In genomic region chr19:34745012-34745411, GRCm38 (mm10) we compare ENCODE assay signal across 18 mouse cellular contexts. TPM values are rescaled to one million over a fixed set of nuclear protein-coding genes. Genes with fewer than 3 reads are reported as not detected.
A peak's percentile ranks its signal among the peaks of the same experiment; 100 is the strongest.
DNase-seq lines count a peak whose midpoint lies in the region; ATAC-seq and TF ChIP-seq lines count a peak whose summit lies in the region.
"Had no signal": no experiment of that assay in that cellular context is flagged by ENCODE, and none has a peak within 500 bp of the region (broad histone marks: within the 10 kb centered on the region; RNA-seq: fewer than 3 reads in every experiment).

No protein-coding gene starts in this region.

- DNase-seq in heart, embryonic 10.5 days (ENCODE audit: low spot score), result no peak
- no peak for DNase-seq in heart, postnatal 36 days
- peak; percentile 65 for DNase-seq in kidney, adult 2 months
- no peak for DNase-seq in kidney, postnatal 25 days
- DNase-seq in lung, postnatal 14 days, result no peak
- no peak for DNase-seq in right cerebral cortex, postnatal 4 days
- DNase-seq: adrenal gland, adult 2 months; cerebellum, adult 11 months; cerebellum, postnatal 25 days; gastrocnemius, postnatal 36 days; layer of hippocampus, postnatal 36 days; lung, adult 2 months; thymus, postnatal 36 days had no signal

- peak overlapping the region; percentile 90 for H3K4me2 ChIP-seq in lung, embryonic 15.5 days
- H3K4me2 ChIP-seq: hindbrain, embryonic 12.5 days had no signal

- peak overlapping the region; percentile 81; the same call in 1 of the 2 replicates for H3K4me3 ChIP-seq in heart, embryonic 10.5 days
- H3K4me3 ChIP-seq in kidney, adult 2 months (ENCODE audit: insufficient read depth, low read depth, low read length), result peak overlapping the region; percentile 61
- peak overlapping the region; percentile 63 for H3K4me3 ChIP-seq in lung, embryonic 15.5 days
- H3K4me3 ChIP-seq: hindbrain, embryonic 12.5 days had no signal

- TF ChIP-seq CTCF in kidney, adult 2 months (conservative IDR thresholded peaks at IDR 0.05; ENCODE audit: insufficient read depth, insufficient read length, low read depth, low read length), result no peak

- H3K9me3 ChIP-seq in heart, embryonic 10.5 days, result no peaks in the 10 kb centered on the region
- H3K9me3 ChIP-seq in lung, embryonic 15.5 days, result no peaks in the 10 kb centered on the region
- H3K9me3 ChIP-seq: hindbrain, embryonic 12.5 days had no signal

- TF ChIP-seq POLR2A in kidney, adult 2 months (IDR thresholded peaks at IDR 0.05; ENCODE audit: low read depth, low read length), result no peak

- no peaks in the 10 kb centered on the region for H3K36me3 ChIP-seq in heart, embryonic 10.5 days
- H3K36me3 ChIP-seq in kidney, adult 2 months (ENCODE audit: control insufficient read depth, insufficient read depth, low read length), result no peaks in the 10 kb centered on the region
- H3K36me3 ChIP-seq in lung, embryonic 15.5 days, result no peaks in the 10 kb centered on the region
- H3K36me3 ChIP-seq: hindbrain, embryonic 12.5 days had no signal

- H3K4me1 ChIP-seq in heart, embryonic 10.5 days, result peaks cover 14% of the 10 kb centered on the region
- peaks cover 6% of the 10 kb centered on the region; the same call in 1 of the 2 replicates for H3K4me1 ChIP-seq in kidney, adult 2 months (ENCODE audit: control insufficient read depth, insufficient read depth, low read length)
- no peaks in the 10 kb centered on the region for H3K4me1 ChIP-seq in lung, embryonic 15.5 days

- peak overlapping the region; percentile 13; the same call in 1 of the 2 replicates for H3K9ac ChIP-seq in lung, embryonic 15.5 days
- H3K9ac ChIP-seq: hindbrain, embryonic 12.5 days had no signal

- intact Hi-C loops in heart, postnatal 36 days (cut with DNase I), result no loop called here

- WGBS in heart, embryonic 10.5 days, result 84% methylated on average over 8 of the region's 8 CpGs
- 40% methylated on average over 8 of the region's 8 CpGs for WGBS in kidney, adult 2 months
- WGBS in lung, embryonic 15.5 days, result 51% methylated on average over 8 of the region's 8 CpGs

- no peaks in the 10 kb centered on the region for H3K27me3 ChIP-seq in heart, embryonic 10.5 days (ENCODE audit: insufficient read depth, poor library complexity, severe bottlenecking)
- H3K27me3 ChIP-seq in kidney, adult 2 months (replicated peaks; ENCODE audit: control insufficient read depth, insufficient read depth, low read length), result no peaks in the 10 kb centered on the region
- H3K27me3 ChIP-seq in lung, embryonic 15.5 days, result peaks cover 4% of the 10 kb centered on the region; the same call in 1 of the 2 replicates

- no peak overlapping the region for H3K27ac ChIP-seq in heart, embryonic 10.5 days
- peak overlapping the region; percentile 85 for H3K27ac ChIP-seq in kidney, adult 2 months (ENCODE audit: insufficient read depth, low read depth, low read length)
- H3K27ac ChIP-seq in lung, embryonic 15.5 days, result peak overlapping the region; percentile 1; the same call in 1 of the 2 replicates
- H3K27ac ChIP-seq: hindbrain, embryonic 12.5 days had no signal

- no peak for ATAC-seq in lung, embryonic 15.5 days (ENCODE audit: borderline replicate concordance, extremely low read depth, low FRiP score, low TSS enrichment)
- ATAC-seq: forebrain, embryonic 14.5 days; inflammation-experienced regulatory T-cells, adult 6 months had no signal

RNA-seq across cellular contexts. Expression of gene Slc16a12, which starts 2.1 kb away (rescaled TPM):
- polyA plus RNA-seq in heart, embryonic 10.5 days (2016; fragmentation: Nextera tagmentation; extraction: Ambion mirVana), result 19.3 and 35.1 TPM in 2 replicates
- total RNA-seq in heart, postnatal 36 days (2021), result 1 to 10 TPM; 1.7 to 1.9 TPM
- 59.6 and 61.4 TPM in 2 replicates for polyA plus RNA-seq in kidney, adult 2 months (2012; rRNA removed)
- polyA plus RNA-seq in lung, embryonic 15.5 days (2015; fragmentation: Nextera tagmentation; extraction: Ambion mirVana), result 14.8 TPM in 2 replicates
- total RNA-seq: megakaryocyte-erythroid progenitor cell, adult 5-6 weeks had no signal
